Mouse (Mus musculus) gastrocnemius, adult 2 months (tissue): ENCODE measurements around the gene Mgarp. TPM values are rescaled to one million over a fixed set of nuclear protein-coding genes. Genes with fewer than 3 reads are reported as not detected.
"Not testable (repeated sequence)": the region's sequence is repeated elsewhere in the genome, so short reads cannot be mapped to it uniquely, and the experiment has no call there.

Experiments used
- DNase-seq: peaks from one replicate; pipeline ENCODE4 v3.0.0; 2022
- H3K27ac ChIP-seq: fragments of 200-600 bp; 2 replicates; pipeline ENCODE4 v1.8.1; 2022; ENCODE audit warnings: mild to moderate bottlenecking
- H3K4me3 ChIP-seq: fragments of 200-600 bp; 2 replicates; pipeline ENCODE4 v1.8.1; 2022; ENCODE audit warnings: mild to moderate bottlenecking, moderate library complexity
- CTCF ChIP-seq: fragments of 200-600 bp; IDR thresholded peaks from 2 replicates; pipeline ENCODE4 v1.8.1; 2022; ENCODE audit warnings: antibody characterized with exemption, mild to moderate bottlenecking, moderate library complexity
- intact Hi-C: fragments of 180-260 bp; cut with DNase I; formaldehyde crosslinking; loops from one replicate; pipeline ENCODE4 v1.15.1; 2025
- total RNA-seq, 2 experiments: library from RNA; stranded (reverse); gene quantifications; 2 replicates each; pipeline ENCODE4 v1.2.3; 2021

Mgarp gene
- total RNA-seq, 2 experiments from 2014 or later, result not detected

- peak overlapping the region; percentile 98 for H3K27ac ChIP-seq
- H3K4me3 ChIP-seq, result no peak overlapping the region
- intact Hi-C loops, result no loop called here
- TF ChIP-seq CTCF, result no peak
- DNase-seq, result peak; percentile 34
Measured at GRCm38 (mm10) chr3:51413276-51413675, 16.7 kb upstream of the Mgarp start.

GRCm38 (mm10) chr3:51412457-51412856 is 15.9 kb upstream of the Mgarp start:
- DNase-seq, result peak; percentile 72
- H3K27ac ChIP-seq, result peak overlapping the region; percentile 98
- no peak overlapping the region for H3K4me3 ChIP-seq
- no peak for TF ChIP-seq CTCF
- intact Hi-C loops, result no loop called here

DNA sequence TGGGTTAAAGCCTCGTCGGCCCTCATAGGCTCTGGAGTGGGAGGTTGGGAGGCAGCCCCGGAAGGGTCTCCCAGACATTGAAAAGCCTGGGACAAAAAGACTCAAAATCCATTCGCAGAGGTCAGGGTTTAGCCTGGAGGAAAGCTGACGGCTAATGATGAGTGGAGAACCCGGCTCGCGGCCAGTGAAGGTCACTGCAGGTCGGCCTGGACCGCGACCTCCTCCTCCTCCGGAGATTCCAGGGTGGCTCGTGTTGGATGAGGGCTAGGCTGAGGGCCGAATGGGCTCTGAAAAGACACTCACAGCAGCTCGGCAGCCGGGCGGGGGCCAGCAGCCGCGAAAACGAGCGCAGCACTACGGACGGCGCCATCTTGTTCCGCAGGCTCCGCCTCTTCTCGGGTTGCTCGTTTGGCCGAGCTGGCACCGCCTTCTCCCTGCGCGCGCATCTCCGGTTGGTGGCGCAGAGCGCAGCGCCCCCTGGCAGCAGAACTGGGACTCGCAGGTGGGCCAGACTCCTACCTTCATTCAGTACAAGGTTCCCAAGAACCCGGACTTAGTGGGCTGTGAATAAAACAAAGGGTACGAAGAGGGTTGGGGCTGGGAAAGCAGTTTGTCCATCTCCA is 12.1 kb upstream of the Mgarp start, which contains the start of gene Ndufc1:
Gene Ndufc1 (minus strand): TSS at position 428 of the 623 bp plus-strand sequence.
- intact Hi-C loops, result loop anchor here (2.0 to 5.0 kb wide), 2 partner anchors 34 to 176 kb away; no protein-coding TSS in a partner anchor
- TF ChIP-seq CTCF, result peak; percentile 99
- Histone ChIP-seq H3K4me3 (peak within 1 kb of the TSS; percentile 71), H3K27ac (peak within 1 kb of the TSS; percentile 100)
- DNase-seq, result peak; percentile 99

DNA sequence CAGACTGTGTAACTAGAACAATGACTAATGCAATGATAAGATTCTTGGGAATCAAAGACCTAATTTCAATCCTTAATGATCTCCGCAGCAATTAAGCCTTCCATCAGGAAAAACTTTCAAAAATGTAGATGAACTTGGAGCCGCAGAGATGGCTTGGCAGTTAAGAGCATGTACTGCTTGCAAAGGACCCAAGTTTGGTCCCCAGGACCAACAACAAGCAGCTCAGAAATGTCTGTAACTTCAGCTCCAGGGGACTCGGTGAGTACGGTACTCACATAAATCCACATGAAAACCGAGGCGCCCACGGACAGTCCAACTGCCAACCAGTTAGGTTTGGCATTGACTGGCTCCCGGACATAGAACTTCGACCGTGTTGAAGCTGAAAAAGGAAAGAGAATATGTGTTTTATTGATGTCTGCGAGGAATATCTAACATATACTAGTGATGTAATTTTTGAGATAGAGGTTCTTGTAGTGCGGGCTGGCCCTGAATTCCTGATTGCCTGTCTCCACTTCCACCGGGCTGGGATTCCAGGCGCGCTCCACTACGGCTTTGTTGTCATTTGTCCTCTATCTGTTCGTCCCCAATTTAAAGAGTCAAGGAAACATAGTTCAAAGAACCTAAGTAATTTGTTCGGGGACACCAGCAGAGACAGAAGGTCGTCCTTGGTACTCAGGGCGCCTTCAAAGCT is 11.5 kb upstream of the Mgarp start:
- no peak for DNase-seq
- TF ChIP-seq CTCF, result no peak
- intact Hi-C loops, result loop anchor here (2.0 to 5.0 kb wide), 2 partner anchors 33 to 176 kb away; no protein-coding TSS in a partner anchor
- Histone ChIP-seq H3K4me3 (peak overlapping the region; percentile 71), H3K27ac (peak overlapping the region; percentile 100)

DNA sequence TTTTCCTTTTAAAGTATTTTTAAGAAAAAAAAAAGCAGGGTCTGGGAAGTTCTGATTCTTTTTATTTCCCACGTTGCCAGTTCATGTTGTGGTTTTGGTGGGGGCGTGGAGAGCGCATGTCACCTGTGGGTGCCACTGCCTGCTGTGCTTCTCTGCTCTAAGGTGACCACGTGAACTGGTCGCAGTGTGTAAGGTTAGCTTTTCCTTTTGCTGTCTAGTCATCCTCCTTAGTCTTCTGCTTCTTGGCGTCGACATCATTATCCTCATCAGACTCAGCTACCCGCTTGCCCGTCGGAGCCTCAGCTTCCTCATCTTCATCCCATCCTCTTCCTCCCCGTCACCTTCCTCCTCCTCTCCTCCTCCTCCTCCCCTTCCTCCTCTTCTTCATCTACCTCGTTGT is 6.1 kb upstream of the Mgarp start:
- intact Hi-C loops, result no loop called here
- no peak overlapping the region for H3K4me3 ChIP-seq
- DNase-seq, result no peak
- no peak for TF ChIP-seq CTCF
- H3K27ac ChIP-seq, result no peak overlapping the region

- H3K4me3 ChIP-seq, DNase-seq, H3K27ac ChIP-seq, intact Hi-C loops: not testable (repeated sequence)
- peak; percentile 22; the same call in 1 of the 2 replicates for TF ChIP-seq CTCF
Measured at GRCm38 (mm10) chr3:51402054-51402453, 5.5 kb upstream of the Mgarp start.

GRCm38 (mm10) chr3:51400682-51401081 is 4.1 kb upstream of the Mgarp start:
- no peak for TF ChIP-seq CTCF
- Histone ChIP-seq H3K27ac (no peak overlapping the region), H3K4me3 (peak overlapping the region; percentile 56)
- no peak for DNase-seq
- intact Hi-C loops, result no loop called here

DNA sequence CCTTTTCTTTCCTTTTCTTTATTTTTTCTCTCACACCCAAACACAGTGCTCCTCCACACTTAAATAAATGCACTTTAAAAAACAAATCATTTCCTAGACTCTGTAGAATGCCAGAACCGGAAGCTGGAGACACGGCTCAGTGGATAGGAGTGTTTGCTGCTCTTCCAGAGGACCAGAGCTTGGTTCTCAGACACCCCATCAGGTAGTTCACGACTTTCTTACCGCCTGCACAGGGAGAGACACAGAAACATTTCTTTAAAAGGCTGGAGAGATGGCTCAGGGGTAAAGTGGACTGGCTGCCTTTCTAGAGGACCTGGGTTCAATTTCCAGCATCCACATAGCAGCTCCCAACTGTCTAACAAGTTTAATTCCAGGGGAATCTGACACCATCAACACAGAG is 3.0 kb upstream of the Mgarp start:
- H3K4me3 ChIP-seq, result no peak overlapping the region
- TF ChIP-seq CTCF, result no peak
- intact Hi-C loops, result no loop called here
- H3K27ac ChIP-seq, result no peak overlapping the region
- no peak for DNase-seq

DNA sequence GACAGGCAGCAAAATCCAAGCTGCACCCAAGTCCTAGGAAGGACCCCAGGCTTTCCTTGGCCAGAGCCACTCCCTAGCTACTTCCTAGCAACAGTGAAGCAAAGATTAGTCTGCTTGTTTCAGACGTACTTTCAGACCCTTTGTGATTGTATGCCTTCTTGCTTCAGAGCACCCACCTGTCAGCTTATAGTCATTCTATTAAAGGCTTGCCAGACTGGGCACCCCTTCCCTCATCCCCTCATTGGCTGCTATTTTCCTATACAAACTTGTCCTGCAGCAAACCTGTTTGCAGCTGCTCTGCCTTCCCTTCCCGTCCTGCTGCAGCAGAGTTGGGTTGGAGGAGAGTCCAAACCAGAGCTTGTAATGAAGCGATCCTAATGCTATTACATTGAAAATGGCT is 2.1 kb upstream of the Mgarp start:
- Histone ChIP-seq H3K27ac (no peak overlapping the region), H3K4me3 (no peak overlapping the region)
- no peak for DNase-seq
- intact Hi-C loops, result no loop called here
- no peak for TF ChIP-seq CTCF

DNA sequence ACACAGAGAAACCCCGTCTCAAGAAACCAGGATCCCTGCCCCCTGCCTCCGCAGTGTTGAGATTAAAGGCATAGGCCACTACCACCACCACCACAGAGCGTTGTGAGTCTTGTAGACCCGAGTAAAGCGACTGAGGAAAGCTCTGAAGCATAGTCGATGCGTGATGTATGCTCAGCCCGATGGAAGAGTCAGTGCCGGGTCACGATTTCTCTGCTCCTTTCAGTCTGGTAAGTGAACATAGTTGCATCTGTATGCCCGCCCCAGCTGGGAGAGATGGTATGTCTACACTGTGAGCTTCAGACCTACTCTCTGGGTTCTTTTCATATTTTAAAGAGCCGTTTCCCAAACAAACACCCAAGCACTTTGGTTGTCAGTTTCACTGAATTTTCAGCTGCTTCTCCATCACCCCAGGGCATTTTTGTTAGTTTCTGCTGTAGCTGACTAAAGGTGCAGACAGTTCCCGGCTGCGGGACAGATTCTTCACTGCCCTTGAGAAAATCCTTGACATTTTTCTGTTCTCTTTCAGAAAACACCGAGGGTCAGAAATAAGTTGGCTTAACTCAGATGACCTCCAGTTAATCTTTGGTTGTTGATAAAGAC is 1.3 kb upstream of the Mgarp start:
- Histone ChIP-seq H3K4me3 (no peak overlapping the region), H3K27ac (no peak overlapping the region)
- TF ChIP-seq CTCF, result no peak
- intact Hi-C loops, result no loop called here
- DNase-seq, result no peak

- DNase-seq, result no peak
- H3K27ac ChIP-seq, result no peak overlapping the region
- no peak for TF ChIP-seq CTCF
- intact Hi-C loops, result no loop called here
- no peak overlapping the region for H3K4me3 ChIP-seq
Measured at GRCm38 (mm10) chr3:51395461-51396145, 935 bp downstream of the Mgarp start.

GRCm38 (mm10) chr3:51394881-51395280 is 1.7 kb downstream of the Mgarp start:
- no peak for DNase-seq
- intact Hi-C loops, result no loop called here
- H3K4me3 ChIP-seq, result no peak overlapping the region
- TF ChIP-seq CTCF, result no peak
- H3K27ac ChIP-seq, result no peak overlapping the region

- Histone ChIP-seq H3K4me3 (no peak overlapping the region), H3K27ac (no peak overlapping the region)
- intact Hi-C loops, result no loop called here
- no peak for DNase-seq
- no peak for TF ChIP-seq CTCF
Measured at GRCm38 (mm10) chr3:51393651-51394050, 2.9 kb downstream of the Mgarp start.

DNA sequence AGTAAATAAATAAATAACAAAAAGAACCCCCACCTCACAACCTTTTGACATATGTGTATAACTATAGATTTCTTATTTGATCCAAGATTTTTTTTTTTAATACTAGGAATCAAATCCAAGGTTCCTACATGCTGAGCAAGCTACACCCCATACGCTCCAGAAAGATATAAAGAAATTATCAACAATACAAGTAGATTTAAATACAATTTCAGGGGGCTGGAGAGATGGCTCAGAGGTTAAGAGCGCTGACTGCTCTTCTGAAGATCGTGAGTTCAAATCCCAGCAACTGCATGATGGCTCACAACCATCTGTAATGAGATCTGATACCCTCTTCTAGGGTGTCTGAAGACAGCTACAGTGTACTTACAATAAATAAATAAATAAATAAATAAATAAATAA is 3.5 kb downstream of the Mgarp start:
- DNase-seq, H3K4me3 ChIP-seq, intact Hi-C loops, H3K27ac ChIP-seq: not testable (repeated sequence)
